Mouse (Mus musculus) limb, embryonic 13.5 days (tissue): Measurements from ENCODE around the gene Strada. TPM values are rescaled to one million over a fixed set of nuclear protein-coding genes. Genes with fewer than 3 reads are reported as not detected.
"Not testable (repeated sequence)": the region's sequence is repeated elsewhere in the genome, so short reads cannot be mapped to it uniquely, and the experiment has no call there.

Experiments
- ATAC-seq: fragments of 200-750 bp; cut with Nextera tagmentation; 2 replicates; pipeline ENCODE4 v1.8.0; 2017; ENCODE audit warnings: low read depth, moderate number of reproducible peaks, moderate TSS enrichment; ENCODE audit not compliant: low FRiP score
- H3K27ac ChIP-seq: fragments of 300-500 bp; sonication (generic); 2 replicates; pipeline ENCODE4 v1.5.1; 2015; ENCODE audit warnings: inconsistent platforms, mild to moderate bottlenecking, moderate library complexity
- H3K27me3 ChIP-seq: fragments of 300-500 bp; sonication (generic); 2 replicates; pipeline ENCODE4 v1.6.1; 2015; ENCODE audit warnings: mild to moderate bottlenecking, inconsistent platforms
- H3K36me3 ChIP-seq: fragments of 300-500 bp; sonication (generic); 2 replicates; pipeline ENCODE4 v1.6.1; 2015; ENCODE audit warnings: inconsistent platforms, mild to moderate bottlenecking, moderate library complexity
- H3K4me1 ChIP-seq: fragments of 300-500 bp; sonication (generic); 2 replicates; pipeline ENCODE4 v1.6.1; 2015; ENCODE audit warnings: inconsistent platforms
- H3K4me2 ChIP-seq: fragments of 300-500 bp; sonication (generic); replicated peaks from 2 replicates; pipeline ENCODE4 v1.6.1; 2015; ENCODE audit warnings: inconsistent platforms, mild to moderate bottlenecking, moderate library complexity
- H3K4me3 ChIP-seq: fragments of 300-500 bp; sonication (generic); 2 replicates; pipeline ENCODE4 v1.5.1; 2015; ENCODE audit warnings: moderate library complexity, mild to moderate bottlenecking, inconsistent platforms
- H3K9ac ChIP-seq: fragments of 300-500 bp; sonication (generic); 2 replicates; pipeline ENCODE4 v1.6.1; 2015; ENCODE audit warnings: mild to moderate bottlenecking, inconsistent platforms
- H3K9me3 ChIP-seq: fragments of 300-500 bp; sonication (generic); 2 replicates; pipeline ENCODE4 v1.6.1; 2016; ENCODE audit warnings: inconsistent platforms
- WGBS: fragments of 180-500 bp; shearing (Covaris S2); methylation state at CpG from one replicate; pipeline ENCODE4 v1.1.7; 2015; 5-methylcytosine and 5-hydroxymethylcytosine counted together
- polyA plus RNA-seq: library from polyadenylated mRNA; unstranded; fragments of >200 nt; fragmentation: Nextera tagmentation; extraction: Ambion mirVana; gene quantifications from 2 replicates; pipeline ENCODE4 v1.2.1, GENCODE M21; 2015

The Strada gene
- polyA plus RNA-seq, 1 experiment from 2014 or later, result 32.8 TPM

GRCm38 (mm10) chr11:106200756-106201155, 1.2 kb downstream of the Strada start:
- no peaks in the 10 kb centered on the region for H3K4me1 ChIP-seq
- H3K4me3 ChIP-seq, result no peak overlapping the region
- no peak overlapping the region for H3K27ac ChIP-seq
- H3K9ac ChIP-seq, result no peak overlapping the region
- 84% methylated on average over 6 of the region's 6 CpGs for WGBS
- H3K36me3 ChIP-seq, result peaks cover 78% of the 10 kb centered on the region
- H3K9me3 ChIP-seq, result no peaks in the 10 kb centered on the region
- no peak overlapping the region for H3K4me2 ChIP-seq
- ATAC-seq, result no peak
- H3K27me3 ChIP-seq, result no peaks in the 10 kb centered on the region

- not testable (repeated sequence) for ATAC-seq, H3K4me2 ChIP-seq, H3K27ac ChIP-seq, H3K27me3 ChIP-seq, H3K9me3 ChIP-seq, H3K4me3 ChIP-seq, H3K9ac ChIP-seq, H3K4me1 ChIP-seq
- H3K36me3 ChIP-seq, result peaks cover 71% of the 10 kb centered on the region
- WGBS, result 90% methylated on average over 7 of the region's 7 CpGs
Measured at GRCm38 (mm10) chr11:106199997-106200396, 2.0 kb downstream of the Strada start.

GRCm38 (mm10) chr11:106198277-106198676, 3.7 kb downstream of the Strada start:
- H3K27me3 ChIP-seq, result no peaks in the 10 kb centered on the region
- no peak overlapping the region for H3K4me2 ChIP-seq
- WGBS, result 89% methylated on average over 4 of the region's 4 CpGs
- no peak overlapping the region for H3K4me3 ChIP-seq
- H3K9ac ChIP-seq, result no peak overlapping the region
- peaks cover 56% of the 10 kb centered on the region for H3K36me3 ChIP-seq
- no peak overlapping the region for H3K27ac ChIP-seq
- ATAC-seq, result no peak
- no peaks in the 10 kb centered on the region for H3K4me1 ChIP-seq
- H3K9me3 ChIP-seq, result no peaks in the 10 kb centered on the region

GRCm38 (mm10) chr11:106195341-106195740, 6.6 kb downstream of the Strada start:
- Histone ChIP-seq H3K36me3 (peaks cover 29% of the 10 kb centered on the region), H3K4me3 (no peak overlapping the region), H3K9me3 (no peaks in the 10 kb centered on the region), H3K27ac (no peak overlapping the region), H3K27me3 (no peaks in the 10 kb centered on the region), H3K9ac (no peak overlapping the region), H3K4me1 (peaks cover 7% of the 10 kb centered on the region), H3K4me2 (no peak overlapping the region)
- ATAC-seq, result no peak

- Histone ChIP-seq H3K9ac (no peak overlapping the region), H3K9me3 (no peaks in the 10 kb centered on the region), H3K36me3 (peaks cover 27% of the 10 kb centered on the region), H3K4me1 (peaks cover 7% of the 10 kb centered on the region), H3K4me3 (no peak overlapping the region), H3K4me2 (no peak overlapping the region), H3K27me3 (no peaks in the 10 kb centered on the region), H3K27ac (no peak overlapping the region)
- no peak for ATAC-seq
- 92% methylated on average over 7 of the region's 7 CpGs for WGBS
Measured at GRCm38 (mm10) chr11:106194891-106195290, 7.1 kb downstream of the Strada start.

GRCm38 (mm10) chr11:106194155-106194541, 7.8 kb downstream of the Strada start:
- H3K27ac ChIP-seq, result peak overlapping the region; percentile 75
- peak overlapping the region; percentile 60 for H3K9ac ChIP-seq
- H3K36me3 ChIP-seq, result peaks cover 24% of the 10 kb centered on the region
- WGBS, result 33% methylated on average over 3 of the region's 3 CpGs
- no peaks in the 10 kb centered on the region for H3K27me3 ChIP-seq
- H3K9me3 ChIP-seq, result no peaks in the 10 kb centered on the region
- H3K4me1 ChIP-seq, result peaks cover 7% of the 10 kb centered on the region
- H3K4me3 ChIP-seq, result peak overlapping the region; percentile 77
- H3K4me2 ChIP-seq, result peak overlapping the region; percentile 65
- no peak for ATAC-seq

GRCm38 (mm10) chr11:106193371-106194154, 8.4 kb downstream of the Strada start:
- Histone ChIP-seq H3K4me2 (peak overlapping the region; percentile 65), H3K9ac (peak overlapping the region; percentile 81), H3K4me3 (peak overlapping the region; percentile 77), H3K4me1 (peaks cover 7% of the 10 kb centered on the region), H3K36me3 (peaks cover 22% of the 10 kb centered on the region), H3K27ac (peak overlapping the region; percentile 81), H3K9me3 (no peaks in the 10 kb centered on the region), H3K27me3 (no peaks in the 10 kb centered on the region)
- WGBS, result under 1% methylated on average over 43 of the region's 44 CpGs
- ATAC-seq, result peak; percentile 96

- Histone ChIP-seq H3K27me3 (no peaks in the 10 kb centered on the region), H3K4me2 (peak overlapping the region; percentile 65), H3K36me3 (peaks cover 14% of the 10 kb centered on the region), H3K9ac (peak overlapping the region; percentile 81), H3K9me3 (no peaks in the 10 kb centered on the region), H3K4me1 (peaks cover 7% of the 10 kb centered on the region), H3K27ac (peak overlapping the region; percentile 81), H3K4me3 (peak overlapping the region; percentile 77)
- ATAC-seq, result peak; percentile 70
- 10% methylated on average over 19 of the region's 19 CpGs for WGBS
Measured at GRCm38 (mm10) chr11:106192657-106193370, 9.2 kb downstream of the Strada start.

GRCm38 (mm10) chr11:106192241-106192640, 9.7 kb downstream of the Strada start:
- no peaks in the 10 kb centered on the region for H3K9me3 ChIP-seq
- ATAC-seq, result no peak
- peaks cover 10% of the 10 kb centered on the region for H3K36me3 ChIP-seq
- WGBS, result 91% methylated on average over 5 of the region's 5 CpGs
- H3K4me1 ChIP-seq, result peaks cover 7% of the 10 kb centered on the region
- H3K4me3 ChIP-seq, result peak overlapping the region; percentile 77
- H3K9ac ChIP-seq, result peak overlapping the region; percentile 81; the same call in 1 of the 2 replicates
- no peaks in the 10 kb centered on the region for H3K27me3 ChIP-seq
- H3K4me2 ChIP-seq, result peak overlapping the region; percentile 65
- H3K27ac ChIP-seq, result no peak overlapping the region

GRCm38 (mm10) chr11:106191716-106192115, 10.3 kb downstream of the Strada start:
- no peak overlapping the region for H3K4me2 ChIP-seq
- H3K9me3 ChIP-seq, result no peaks in the 10 kb centered on the region
- H3K27ac ChIP-seq, result no peak overlapping the region
- no peaks in the 10 kb centered on the region for H3K27me3 ChIP-seq
- WGBS, result 95% methylated on average over 3 of the region's 3 CpGs
- no peak overlapping the region for H3K9ac ChIP-seq
- H3K4me3 ChIP-seq, result no peak overlapping the region
- peaks cover 7% of the 10 kb centered on the region for H3K4me1 ChIP-seq
- ATAC-seq, result no peak
- H3K36me3 ChIP-seq, result peaks cover 5% of the 10 kb centered on the region

GRCm38 (mm10) chr11:106187326-106187725, 14.6 kb downstream of the Strada start:
- peaks cover 19% of the 10 kb centered on the region for H3K36me3 ChIP-seq
- H3K9me3 ChIP-seq, result no peaks in the 10 kb centered on the region
- WGBS, result 95% methylated on average over 4 of the region's 4 CpGs
- no peak overlapping the region for H3K4me2 ChIP-seq
- no peak for ATAC-seq
- H3K9ac ChIP-seq, result no peak overlapping the region
- no peak overlapping the region for H3K27ac ChIP-seq
- H3K4me3 ChIP-seq, result no peak overlapping the region
- peaks cover 3% of the 10 kb centered on the region for H3K4me1 ChIP-seq
- H3K27me3 ChIP-seq, result no peaks in the 10 kb centered on the region

GRCm38 (mm10) chr11:106180449-106180801, 21.5 kb downstream of the Strada start:
- Histone ChIP-seq H3K4me3 (no peak overlapping the region), H3K36me3 (peaks cover 19% of the 10 kb centered on the region), H3K4me2 (no peak overlapping the region), H3K27me3 (no peaks in the 10 kb centered on the region), H3K4me1 (no peaks in the 10 kb centered on the region), H3K27ac (no peak overlapping the region), H3K9ac (no peak overlapping the region), H3K9me3 (no peaks in the 10 kb centered on the region)
- ATAC-seq, result no peak
- 92% methylated on average over 2 of the region's 2 CpGs for WGBS
